Mouse (Mus musculus): ENCODE results near the gene Itpr2. TPM values are rescaled to one million over a fixed set of nuclear protein-coding genes. Genes with fewer than 3 reads are reported as not detected.
A peak's percentile ranks its signal among the peaks of the same experiment; 100 is the strongest.

The Itpr2 gene
- total and polyA plus RNA-seq, 3 experiments, result 2.3 to 46.0 (median 37.6) TPM

GRCm38 (mm10) chr6:146487079-146487478, 14.9 kb downstream of the Itpr2 start:
- no peak for DNase-seq (ENCODE audit: low spot score)
- Histone ChIP-seq H3K36me3 (replicated peaks) (peaks cover 14% of the 10 kb centered on the region), H3K9me3 (replicated peaks) (no peaks in the 10 kb centered on the region), H3K4me1 (ENCODE audit: insufficient read depth, low read depth, low read length) (peaks cover 11% of the 10 kb centered on the region), H3K4me3 (ENCODE audit: low read depth, low read length) (no peak overlapping the region), H3K27me3 (ENCODE audit: insufficient read depth, low read length) (no peaks in the 10 kb centered on the region)
- ATAC-seq (ENCODE audit: extremely low read depth, insufficient number of reproducible peaks, low FRiP score, poor library complexity, severe bottlenecking), result no peak
- TF ChIP-seq GATA2 (IDR thresholded peaks at IDR 0.05; ENCODE audit: borderline replicate concordance, low read depth, low read length) (no peak), TAL1 (conservative IDR thresholded peaks at IDR 0.05; ENCODE audit: low read depth, low read length) (no peak), CTCF (IDR thresholded peaks at IDR 0.05; ENCODE audit: low read depth, low read length) (no peak), POLR2AphosphoS5 (IDR thresholded peaks at IDR 0.05; ENCODE audit: insufficient replicate concordance, low read depth, low read length) (no peak), GATA1 (IDR thresholded peaks at IDR 0.05; ENCODE audit: borderline replicate concordance, low read length) (no peak)

DNA sequence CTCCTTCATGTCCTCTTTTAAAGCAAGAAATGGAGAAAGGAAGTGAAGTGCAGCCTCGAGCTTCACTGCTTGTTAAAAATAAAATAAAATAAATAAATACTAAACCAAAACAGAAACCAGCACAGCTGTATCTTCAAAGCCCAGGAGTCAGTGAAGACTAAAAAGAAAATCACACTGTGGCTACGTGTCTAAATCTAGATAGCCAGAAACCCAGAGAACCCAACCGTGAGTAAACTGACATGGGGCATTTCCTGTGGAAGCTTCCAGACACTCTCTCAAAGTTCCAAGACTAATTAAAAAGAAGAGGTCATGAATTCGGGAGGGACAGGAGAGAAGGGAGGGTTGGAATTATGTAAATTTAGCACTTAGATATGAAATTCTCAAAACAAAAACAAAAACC, 15.9 kb downstream of the Itpr2 start:
- DNase-seq (ENCODE audit: low spot score), result no peak
- Histone ChIP-seq H3K36me3 (replicated peaks) (peaks cover 14% of the 10 kb centered on the region), H3K4me3 (ENCODE audit: low read depth, low read length) (no peak overlapping the region), H3K4me1 (ENCODE audit: insufficient read depth, low read depth, low read length) (peaks cover 11% of the 10 kb centered on the region), H3K27me3 (ENCODE audit: insufficient read depth, low read length) (no peaks in the 10 kb centered on the region), H3K9me3 (replicated peaks) (no peaks in the 10 kb centered on the region)
- TF ChIP-seq GATA2 (IDR thresholded peaks at IDR 0.05; ENCODE audit: borderline replicate concordance, low read depth, low read length), result no peak
- no peak for TF ChIP-seq GATA1 (IDR thresholded peaks at IDR 0.05; ENCODE audit: borderline replicate concordance, low read length)
- no peak for TF ChIP-seq CTCF (IDR thresholded peaks at IDR 0.05; ENCODE audit: low read depth, low read length)
- TF ChIP-seq POLR2AphosphoS5 (IDR thresholded peaks at IDR 0.05; ENCODE audit: insufficient replicate concordance, low read depth, low read length), result no peak
- no peak for TF ChIP-seq TAL1 (conservative IDR thresholded peaks at IDR 0.05; ENCODE audit: low read depth, low read length)
- ATAC-seq (ENCODE audit: extremely low read depth, insufficient number of reproducible peaks, low FRiP score, poor library complexity, severe bottlenecking), result peak; percentile 57; the same call in 1 of the 2 replicates

GRCm38 (mm10) chr6:146481441-146481840, 20.6 kb downstream of the Itpr2 start:
- H3K9me3 ChIP-seq (replicated peaks), result no peaks in the 10 kb centered on the region
- peaks cover 15% of the 10 kb centered on the region for H3K4me1 ChIP-seq (ENCODE audit: insufficient read depth, low read depth, low read length)
- DNase-seq (ENCODE audit: low spot score) (no peak), ATAC-seq (ENCODE audit: extremely low read depth, insufficient number of reproducible peaks, low FRiP score, poor library complexity, severe bottlenecking) (no peak)
- no peak for TF ChIP-seq CTCF (IDR thresholded peaks at IDR 0.05; ENCODE audit: low read depth, low read length)
- TF ChIP-seq GATA2 (IDR thresholded peaks at IDR 0.05; ENCODE audit: borderline replicate concordance, low read depth, low read length), result no peak
- TF ChIP-seq GATA1 (IDR thresholded peaks at IDR 0.05; ENCODE audit: borderline replicate concordance, low read length), result no peak
- no peak for TF ChIP-seq POLR2AphosphoS5 (IDR thresholded peaks at IDR 0.05; ENCODE audit: insufficient replicate concordance, low read depth, low read length)
- no peak for TF ChIP-seq TAL1 (conservative IDR thresholded peaks at IDR 0.05; ENCODE audit: low read depth, low read length)
- no peaks in the 10 kb centered on the region for H3K27me3 ChIP-seq (ENCODE audit: insufficient read depth, low read length)
- no peak overlapping the region for H3K4me3 ChIP-seq (ENCODE audit: low read depth, low read length)
- peaks cover 3% of the 10 kb centered on the region for H3K36me3 ChIP-seq (replicated peaks)

DNA sequence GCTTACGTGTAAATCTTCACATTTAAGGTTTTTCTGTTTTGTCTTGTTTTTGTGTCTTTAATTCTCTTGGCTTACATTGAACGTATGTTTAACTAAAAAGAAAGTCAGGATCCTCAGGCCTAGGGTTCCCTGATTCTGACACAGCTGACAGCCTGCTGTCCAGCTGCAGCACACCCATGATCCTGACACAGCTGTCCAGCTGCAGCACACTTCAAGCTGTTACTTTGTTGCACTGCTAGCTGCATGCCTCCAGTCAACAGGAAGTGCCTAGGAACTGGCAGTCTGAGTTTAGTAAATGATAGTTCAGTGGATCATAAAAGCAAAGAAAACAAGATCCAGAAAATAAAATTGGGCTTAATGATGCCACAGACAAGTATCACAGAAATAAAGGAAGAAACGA, 21.1 kb downstream of the Itpr2 start:
- Histone ChIP-seq H3K36me3 (replicated peaks) (peaks cover 3% of the 10 kb centered on the region), H3K9me3 (replicated peaks) (no peaks in the 10 kb centered on the region), H3K4me1 (ENCODE audit: insufficient read depth, low read depth, low read length) (peaks cover 14% of the 10 kb centered on the region; the same call in 1 of the 2 replicates), H3K4me3 (ENCODE audit: low read depth, low read length) (no peak overlapping the region), H3K27me3 (ENCODE audit: insufficient read depth, low read length) (no peaks in the 10 kb centered on the region)
- DNase-seq (ENCODE audit: low spot score) (no peak), ATAC-seq (ENCODE audit: extremely low read depth, insufficient number of reproducible peaks, low FRiP score, poor library complexity, severe bottlenecking) (no peak)
- TF ChIP-seq TAL1 (conservative IDR thresholded peaks at IDR 0.05; ENCODE audit: low read depth, low read length), result no peak
- TF ChIP-seq GATA1 (IDR thresholded peaks at IDR 0.05; ENCODE audit: borderline replicate concordance, low read length), result no peak
- no peak for TF ChIP-seq GATA2 (IDR thresholded peaks at IDR 0.05; ENCODE audit: borderline replicate concordance, low read depth, low read length)
- no peak for TF ChIP-seq CTCF (IDR thresholded peaks at IDR 0.05; ENCODE audit: low read depth, low read length)
- TF ChIP-seq POLR2AphosphoS5 (IDR thresholded peaks at IDR 0.05; ENCODE audit: insufficient replicate concordance, low read depth, low read length), result no peak

DNA sequence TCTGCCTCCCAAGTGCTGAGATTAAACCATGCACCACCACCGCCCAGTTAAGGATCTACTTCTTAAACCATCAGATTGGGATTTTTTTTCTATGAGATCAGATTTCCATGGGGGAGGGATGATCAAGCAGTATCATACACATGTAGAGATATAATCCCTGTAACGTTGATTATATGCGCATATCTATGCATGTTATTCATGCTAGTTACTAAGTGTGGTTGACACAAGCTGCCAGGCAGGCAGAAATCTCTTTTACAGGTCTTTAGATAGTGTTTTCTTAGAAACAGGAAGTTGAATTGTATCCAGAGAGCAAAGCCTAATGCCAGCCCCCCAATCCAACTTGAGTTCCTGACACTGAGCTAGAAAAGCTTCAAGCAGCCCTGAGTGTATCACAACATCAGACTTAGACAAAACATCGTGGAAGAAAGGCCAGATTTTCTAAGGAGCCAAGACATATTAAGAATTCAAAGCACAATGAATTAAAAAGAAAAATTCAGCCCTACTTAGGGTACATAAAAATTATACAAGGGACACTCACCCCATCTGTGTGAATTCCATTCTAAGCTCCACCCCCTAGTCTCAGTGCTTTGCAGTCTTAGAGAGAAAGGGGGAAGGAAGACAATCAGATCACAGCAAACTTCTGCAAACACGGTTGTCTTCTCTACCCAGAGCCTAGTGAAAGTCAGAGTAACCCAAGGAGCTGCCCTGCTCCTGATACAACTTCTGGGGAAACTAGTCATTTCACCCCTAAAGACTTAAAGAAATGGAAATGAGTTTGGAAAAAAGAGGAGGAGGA, 22.9 kb downstream of the Itpr2 start:
- ATAC-seq (ENCODE audit: extremely low read depth, insufficient number of reproducible peaks, low FRiP score, poor library complexity, severe bottlenecking), result peak; percentile 61
- peaks cover 14% of the 10 kb centered on the region; the same call in 1 of the 2 replicates for H3K4me1 ChIP-seq (ENCODE audit: insufficient read depth, low read depth, low read length)
- TF ChIP-seq GATA1 (IDR thresholded peaks at IDR 0.05; ENCODE audit: borderline replicate concordance, low read length) (no peak), CTCF (IDR thresholded peaks at IDR 0.05; ENCODE audit: low read depth, low read length) (no peak), GATA2 (IDR thresholded peaks at IDR 0.05; ENCODE audit: borderline replicate concordance, low read depth, low read length) (no peak), TAL1 (conservative IDR thresholded peaks at IDR 0.05; ENCODE audit: low read depth, low read length) (no peak), POLR2AphosphoS5 (IDR thresholded peaks at IDR 0.05; ENCODE audit: insufficient replicate concordance, low read depth, low read length) (no peak)
- DNase-seq (ENCODE audit: low spot score), result no peak
- no peak overlapping the region for H3K4me3 ChIP-seq (ENCODE audit: low read depth, low read length)
- H3K36me3 ChIP-seq (replicated peaks), result peaks cover 4% of the 10 kb centered on the region
- H3K9me3 ChIP-seq (replicated peaks), result no peaks in the 10 kb centered on the region
- H3K27me3 ChIP-seq (ENCODE audit: insufficient read depth, low read length), result no peaks in the 10 kb centered on the region

GRCm38 (mm10) chr6:146476865-146477264, 25.2 kb downstream of the Itpr2 start:
- ATAC-seq (ENCODE audit: extremely low read depth, insufficient number of reproducible peaks, low FRiP score, poor library complexity, severe bottlenecking) (no peak), DNase-seq (ENCODE audit: low spot score) (no peak)
- no peak for TF ChIP-seq CTCF (IDR thresholded peaks at IDR 0.05; ENCODE audit: low read depth, low read length)
- no peak for TF ChIP-seq TAL1 (conservative IDR thresholded peaks at IDR 0.05; ENCODE audit: low read depth, low read length)
- no peak for TF ChIP-seq GATA2 (IDR thresholded peaks at IDR 0.05; ENCODE audit: borderline replicate concordance, low read depth, low read length)
- TF ChIP-seq POLR2AphosphoS5 (IDR thresholded peaks at IDR 0.05; ENCODE audit: insufficient replicate concordance, low read depth, low read length), result no peak
- no peak for TF ChIP-seq GATA1 (IDR thresholded peaks at IDR 0.05; ENCODE audit: borderline replicate concordance, low read length)
- Histone ChIP-seq H3K27me3 (ENCODE audit: insufficient read depth, low read length) (no peaks in the 10 kb centered on the region), H3K36me3 (replicated peaks) (peaks cover 13% of the 10 kb centered on the region), H3K9me3 (replicated peaks) (no peaks in the 10 kb centered on the region), H3K4me1 (ENCODE audit: insufficient read depth, low read depth, low read length) (peaks cover 12% of the 10 kb centered on the region; the same call in 1 of the 2 replicates), H3K4me3 (ENCODE audit: low read depth, low read length) (no peak overlapping the region)

Measured in G1E (cell line).